Mouse (Mus musculus): ENCODE results near the gene Olfr464. TPM values are rescaled to one million over a fixed set of nuclear protein-coding genes. Genes with fewer than 3 reads are reported as not detected.

The Olfr464 gene
- 0.18 and 0.26 TPM in 2 replicates for polyA plus RNA-seq (2014; fragmentation: Nextera tagmentation; extraction: Ambion mirVana)

GRCm38 (mm10) chr11:87920966-87921365 lies at the start of gene Olfr464:
Olfr464 (minus strand) TSS chr11:87920967.
- Histone ChIP-seq H3K9me3 (ENCODE audit: control insufficient read depth, low read length) (0 out of 2 replicates have a peak, but pooled peaks cover 4% of the 10 kb centered on the region), H3K4me1 (ENCODE audit: control insufficient read depth, insufficient read depth, low read length) (no peaks in the 10 kb centered on the region), H3K4me3 (replicated peaks; ENCODE audit: low read depth, low read length) (no peak within 1 kb of the TSS), H3K4me2 (ENCODE audit: low read length) (no peak within 1 kb of the TSS), H3K27ac (replicated peaks; ENCODE audit: low read depth, low read length) (no peak within 1 kb of the TSS), H3K9ac (replicated peaks; ENCODE audit: low read length) (no peak within 1 kb of the TSS), H3K27me3 (ENCODE audit: control insufficient read depth, insufficient read depth, low read length) (no peaks in the 10 kb centered on the region), H3K36me3 (ENCODE audit: control insufficient read depth, insufficient read depth, low read length) (no peaks in the 10 kb centered on the region)
- ATAC-seq (ENCODE audit: low FRiP score, low TSS enrichment), result no peak
- WGBS, result 37% methylated on average over 5 of the region's 5 CpGs
- peak; percentile 8 for DNase-seq

DNA sequence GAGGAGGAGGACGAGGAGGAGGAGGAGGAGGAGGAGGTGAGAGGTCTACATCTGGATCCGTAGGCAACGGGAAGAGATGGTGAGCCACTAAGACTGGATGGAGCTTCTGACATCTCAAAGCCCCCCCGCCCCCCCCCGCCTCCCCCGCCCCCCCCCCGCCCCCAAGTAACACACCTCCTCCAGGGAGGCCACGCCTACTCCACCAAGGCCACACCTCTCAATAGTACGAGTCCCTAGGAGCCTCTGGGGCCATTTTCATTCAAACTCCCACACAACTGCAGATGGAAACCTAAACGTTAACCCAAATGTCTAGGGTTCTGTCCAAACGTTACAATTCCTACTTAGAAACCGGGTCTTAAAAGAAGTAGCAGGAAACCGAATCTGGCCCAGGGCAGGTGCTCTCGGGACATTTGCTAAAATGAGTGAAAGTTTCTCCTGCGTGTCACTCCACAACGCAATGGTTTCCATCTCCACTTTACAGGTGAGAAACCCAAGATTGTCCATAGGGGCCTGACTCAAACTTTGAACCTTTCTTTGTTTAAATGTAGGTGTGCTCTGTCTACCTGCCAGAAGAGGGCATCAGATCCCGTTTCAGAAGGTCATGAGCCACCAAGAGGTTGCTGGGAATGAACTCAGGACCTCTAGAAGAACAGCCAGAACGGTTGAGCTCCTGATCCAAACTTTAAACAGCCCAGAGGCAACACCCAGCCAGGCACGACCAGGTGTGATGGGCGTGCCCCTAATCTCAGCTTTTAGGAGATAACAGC lies 47.8 kb upstream of the Olfr464 start:
- Histone ChIP-seq H3K9me3 (ENCODE audit: control insufficient read depth, low read length) (no peaks in the 10 kb centered on the region), H3K9ac (replicated peaks; ENCODE audit: low read length) (no peak overlapping the region), H3K36me3 (ENCODE audit: control insufficient read depth, insufficient read depth, low read length) (no peaks in the 10 kb centered on the region), H3K27me3 (ENCODE audit: control insufficient read depth, insufficient read depth, low read length) (no peaks in the 10 kb centered on the region; the same call in 1 of the 2 replicates), H3K4me1 (ENCODE audit: control insufficient read depth, insufficient read depth, low read length) (no peaks in the 10 kb centered on the region), H3K4me3 (replicated peaks; ENCODE audit: low read depth, low read length) (no peak overlapping the region), H3K4me2 (ENCODE audit: low read length) (peak overlapping the region; percentile 54; the same call in 1 of the 2 replicates), H3K27ac (replicated peaks; ENCODE audit: low read depth, low read length) (no peak overlapping the region)
- WGBS, result 20% methylated on average over 19 of the region's 20 CpGs
- ATAC-seq (ENCODE audit: low FRiP score, low TSS enrichment) (no peak; the same call in 1 of the 2 replicates), DNase-seq (no peak)

DNA sequence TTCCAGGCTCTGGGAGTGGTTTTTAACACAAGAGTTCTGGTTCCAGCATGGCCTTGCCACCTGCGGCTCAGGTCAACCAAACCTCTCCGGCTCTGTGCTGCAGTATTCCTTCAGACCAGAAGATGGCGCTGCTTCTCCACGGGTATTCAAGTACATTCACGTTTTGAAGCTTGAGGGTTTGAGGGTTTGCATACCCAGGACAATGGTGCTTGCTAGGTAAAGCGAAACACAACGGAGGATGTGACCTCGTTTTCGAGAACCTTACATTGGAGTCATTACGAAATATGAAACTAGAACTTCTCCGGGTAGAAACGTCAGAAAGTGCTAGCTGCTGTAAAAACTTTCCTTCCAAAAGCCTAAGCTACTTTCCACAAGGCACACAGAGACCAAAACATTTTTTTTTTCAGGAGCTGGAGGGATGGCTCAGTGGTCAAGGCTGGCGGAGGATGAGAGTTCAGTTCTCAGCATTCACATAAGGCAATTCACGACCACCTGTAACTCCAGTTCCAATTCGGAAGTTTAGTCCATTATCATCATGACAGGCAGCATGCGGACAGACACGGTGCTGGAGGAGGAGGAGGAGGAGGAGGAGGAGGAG lies 47.0 kb upstream of the Olfr464 start:
- peak; percentile 93 for DNase-seq
- Histone ChIP-seq H3K4me2 (ENCODE audit: low read length) (peak overlapping the region; percentile 54), H3K36me3 (ENCODE audit: control insufficient read depth, insufficient read depth, low read length) (no peaks in the 10 kb centered on the region), H3K27ac (replicated peaks; ENCODE audit: low read depth, low read length) (no peak overlapping the region), H3K4me3 (replicated peaks; ENCODE audit: low read depth, low read length) (0 out of 2 replicates have a peak overlapping the region, but pooled peaks have one; percentile 9), H3K9ac (replicated peaks; ENCODE audit: low read length) (no peak overlapping the region), H3K4me1 (ENCODE audit: control insufficient read depth, insufficient read depth, low read length) (no peaks in the 10 kb centered on the region), H3K9me3 (ENCODE audit: control insufficient read depth, low read length) (no peaks in the 10 kb centered on the region), H3K27me3 (ENCODE audit: control insufficient read depth, insufficient read depth, low read length) (no peaks in the 10 kb centered on the region)
- ATAC-seq (ENCODE audit: low FRiP score, low TSS enrichment), result no peak; the same call in 1 of the 2 replicates
- WGBS, result 3% methylated on average over 17 of the region's 17 CpGs

- no peaks in the 10 kb centered on the region for H3K36me3 ChIP-seq (ENCODE audit: control insufficient read depth, insufficient read depth, low read length)
- no peak overlapping the region for H3K27ac ChIP-seq (replicated peaks; ENCODE audit: low read depth, low read length)
- WGBS, result 48% methylated on average over 10 of the region's 10 CpGs
- no peaks in the 10 kb centered on the region for H3K9me3 ChIP-seq (ENCODE audit: control insufficient read depth, low read length)
- no peak overlapping the region for H3K4me3 ChIP-seq (replicated peaks; ENCODE audit: low read depth, low read length)
- H3K4me1 ChIP-seq (ENCODE audit: control insufficient read depth, insufficient read depth, low read length), result no peaks in the 10 kb centered on the region
- no peak for DNase-seq
- no peak overlapping the region for H3K9ac ChIP-seq (replicated peaks; ENCODE audit: low read length)
- no peaks in the 10 kb centered on the region for H3K27me3 ChIP-seq (ENCODE audit: control insufficient read depth, insufficient read depth, low read length)
- no peak for ATAC-seq (ENCODE audit: low FRiP score, low TSS enrichment)
- H3K4me2 ChIP-seq (ENCODE audit: low read length), result no peak overlapping the region
Measured at GRCm38 (mm10) chr11:87966214-87966613, 45.4 kb upstream of the Olfr464 start.

- DNase-seq (no peak), ATAC-seq (ENCODE audit: low FRiP score, low TSS enrichment) (no peak)
- WGBS, result 56% methylated on average over 3 of the region's 3 CpGs
- Histone ChIP-seq H3K9me3 (ENCODE audit: control insufficient read depth, low read length) (no peaks in the 10 kb centered on the region), H3K9ac (replicated peaks; ENCODE audit: low read length) (no peak overlapping the region), H3K4me3 (replicated peaks; ENCODE audit: low read depth, low read length) (no peak overlapping the region), H3K4me2 (ENCODE audit: low read length) (no peak overlapping the region), H3K27me3 (ENCODE audit: control insufficient read depth, insufficient read depth, low read length) (no peaks in the 10 kb centered on the region), H3K27ac (replicated peaks; ENCODE audit: low read depth, low read length) (no peak overlapping the region), H3K4me1 (ENCODE audit: control insufficient read depth, insufficient read depth, low read length) (no peaks in the 10 kb centered on the region), H3K36me3 (ENCODE audit: control insufficient read depth, insufficient read depth, low read length) (no peaks in the 10 kb centered on the region)
Measured at GRCm38 (mm10) chr11:87965293-87965692, 44.5 kb upstream of the Olfr464 start.

GRCm38 (mm10) chr11:87957066-87957465 lies 36.3 kb upstream of the Olfr464 start:
- Histone ChIP-seq H3K9ac (replicated peaks; ENCODE audit: low read length) (no peak overlapping the region), H3K27ac (replicated peaks; ENCODE audit: low read depth, low read length) (no peak overlapping the region), H3K9me3 (ENCODE audit: control insufficient read depth, low read length) (no peaks in the 10 kb centered on the region), H3K4me1 (ENCODE audit: control insufficient read depth, insufficient read depth, low read length) (no peaks in the 10 kb centered on the region), H3K36me3 (ENCODE audit: control insufficient read depth, insufficient read depth, low read length) (no peaks in the 10 kb centered on the region), H3K4me2 (ENCODE audit: low read length) (no peak overlapping the region), H3K27me3 (ENCODE audit: control insufficient read depth, insufficient read depth, low read length) (no peaks in the 10 kb centered on the region), H3K4me3 (replicated peaks; ENCODE audit: low read depth, low read length) (no peak overlapping the region)
- ATAC-seq (ENCODE audit: low FRiP score, low TSS enrichment), result no peak
- DNase-seq, result peak; percentile 37
- WGBS, result 44% methylated on average over 7 of the region's 7 CpGs

DNA sequence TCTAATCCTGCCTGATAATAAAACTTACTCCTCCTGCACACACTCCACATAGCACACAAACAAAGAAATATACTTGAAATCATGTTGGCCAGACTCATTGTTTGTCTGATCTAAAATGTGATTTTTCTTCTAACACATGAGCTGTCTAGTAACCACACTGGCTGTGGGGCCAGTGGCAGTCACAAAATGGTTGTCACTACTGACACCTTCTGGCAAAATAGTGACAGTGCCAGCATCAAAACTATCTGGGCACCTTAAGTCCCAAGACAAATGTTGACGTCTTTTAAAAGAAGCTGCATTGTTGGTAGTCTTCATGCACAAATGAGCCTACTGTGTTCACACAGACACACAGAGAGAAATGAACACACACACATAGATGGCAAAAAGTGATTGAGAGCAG lies 34.4 kb upstream of the Olfr464 start:
- Histone ChIP-seq H3K4me1 (ENCODE audit: control insufficient read depth, insufficient read depth, low read length) (no peaks in the 10 kb centered on the region), H3K27me3 (ENCODE audit: control insufficient read depth, insufficient read depth, low read length) (no peaks in the 10 kb centered on the region), H3K4me3 (replicated peaks; ENCODE audit: low read depth, low read length) (no peak overlapping the region), H3K36me3 (ENCODE audit: control insufficient read depth, insufficient read depth, low read length) (no peaks in the 10 kb centered on the region), H3K4me2 (ENCODE audit: low read length) (no peak overlapping the region), H3K9ac (replicated peaks; ENCODE audit: low read length) (no peak overlapping the region), H3K27ac (replicated peaks; ENCODE audit: low read depth, low read length) (no peak overlapping the region), H3K9me3 (ENCODE audit: control insufficient read depth, low read length) (no peaks in the 10 kb centered on the region)
- WGBS, result 0% methylated on average over 1 of the region's 1 CpGs
- DNase-seq (peak; percentile 81), ATAC-seq (ENCODE audit: low FRiP score, low TSS enrichment) (no peak)

DNA sequence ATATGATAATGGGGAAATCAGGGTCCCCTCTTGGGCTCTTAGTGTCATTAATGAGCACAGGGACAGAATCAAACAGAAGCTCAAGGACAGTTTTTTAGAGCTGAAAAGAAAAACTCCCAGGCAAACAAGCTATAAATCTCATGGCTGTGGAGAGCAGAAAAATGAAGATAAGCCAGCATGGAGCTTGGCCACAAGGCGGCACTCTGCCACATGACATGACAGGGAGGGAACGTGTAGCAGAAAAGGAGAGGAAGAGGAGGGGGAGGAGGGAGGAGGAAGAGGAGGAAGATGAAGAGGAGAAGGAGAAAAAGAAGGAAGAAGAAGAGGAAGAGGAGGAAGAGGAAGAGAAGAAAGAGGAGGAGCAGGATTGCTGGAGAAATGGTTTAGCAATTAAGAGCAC lies 29.2 kb upstream of the Olfr464 start:
- H3K4me2 ChIP-seq (ENCODE audit: low read length), result no peak overlapping the region
- H3K4me1 ChIP-seq (ENCODE audit: control insufficient read depth, insufficient read depth, low read length), result no peaks in the 10 kb centered on the region
- H3K9me3 ChIP-seq (ENCODE audit: control insufficient read depth, low read length), result no peaks in the 10 kb centered on the region
- no peak overlapping the region for H3K9ac ChIP-seq (replicated peaks; ENCODE audit: low read length)
- no peaks in the 10 kb centered on the region for H3K36me3 ChIP-seq (ENCODE audit: control insufficient read depth, insufficient read depth, low read length)
- DNase-seq (peak; percentile 62), ATAC-seq (ENCODE audit: low FRiP score, low TSS enrichment) (no peak)
- H3K27me3 ChIP-seq (ENCODE audit: control insufficient read depth, insufficient read depth, low read length), result no peaks in the 10 kb centered on the region
- no peak overlapping the region for H3K4me3 ChIP-seq (replicated peaks; ENCODE audit: low read depth, low read length)
- no peak overlapping the region for H3K27ac ChIP-seq (replicated peaks; ENCODE audit: low read depth, low read length)
- 0% methylated on average over 2 of the region's 2 CpGs for WGBS

- no peaks in the 10 kb centered on the region for H3K9me3 ChIP-seq (ENCODE audit: control insufficient read depth, low read length)
- no peaks in the 10 kb centered on the region for H3K4me1 ChIP-seq (ENCODE audit: control insufficient read depth, insufficient read depth, low read length)
- no peak overlapping the region for H3K4me2 ChIP-seq (ENCODE audit: low read length)
- ATAC-seq (ENCODE audit: low FRiP score, low TSS enrichment), result no peak
- no peak overlapping the region for H3K9ac ChIP-seq (replicated peaks; ENCODE audit: low read length)
- no peak overlapping the region for H3K4me3 ChIP-seq (replicated peaks; ENCODE audit: low read depth, low read length)
- H3K27me3 ChIP-seq (ENCODE audit: control insufficient read depth, insufficient read depth, low read length), result no peaks in the 10 kb centered on the region
- DNase-seq, result no peak
- WGBS, result 76% methylated on average over 3 of the region's 3 CpGs
- H3K27ac ChIP-seq (replicated peaks; ENCODE audit: low read depth, low read length), result no peak overlapping the region
- H3K36me3 ChIP-seq (ENCODE audit: control insufficient read depth, insufficient read depth, low read length), result no peaks in the 10 kb centered on the region
Measured at GRCm38 (mm10) chr11:87935467-87935866, 14.7 kb upstream of the Olfr464 start.

Data from midbrain, embryonic 14.5 days (tissue).